Mouse (Mus musculus) brain, embryonic 14.5 days (tissue): ENCODE results near the gene Pacs1.

Source experiments
- CTCF ChIP-seq: fragments of 200-500 bp; IDR thresholded peaks from 2 replicates; pipeline ENCODE4 v1.5.1; 2012; ENCODE audit warnings: inconsistent platforms, mild to moderate bottlenecking, moderate library complexity, borderline replicate concordance; ENCODE audit not compliant: insufficient read depth, insufficient read length; ENCODE audit errors: extremely low read depth
- POLR2A ChIP-seq: fragments of 200-500 bp; IDR thresholded peaks from 2 replicates; pipeline ENCODE4 v1.6.1; 2012; ENCODE audit warnings: mild to moderate bottlenecking, inconsistent platforms, borderline replicate concordance; ENCODE audit not compliant: poor library complexity, insufficient read depth, insufficient read length, severe bottlenecking; ENCODE audit errors: extremely low read depth

- TF ChIP-seq CTCF (no peak), POLR2A (no peak)
Measured at GRCm38 (mm10) chr19:5093481-5094242, 179.3 kb downstream of the Pacs1 start.
